Mouse (Mus musculus) forebrain, embryonic 16.5 days (tissue): ENCODE data around the gene Snurf. TPM values are rescaled to one million over a fixed set of nuclear protein-coding genes. Genes with fewer than 3 reads are reported as not detected.

Source experiments
- ATAC-seq: fragments of 200-750 bp; cut with Nextera tagmentation; 2 replicates; pipeline ENCODE4 v1.8.0; 2017; ENCODE audit warnings: mild to moderate bottlenecking, moderate library complexity
- H3K27ac ChIP-seq: fragments of 300-500 bp; sonication (generic); 2 replicates; pipeline ENCODE4 v1.5.1; 2014; ENCODE audit warnings: low read length, control low read depth
- H3K27me3 ChIP-seq: fragments of 300-500 bp; sonication (generic); replicated peaks from 2 replicates; pipeline ENCODE4 v1.6.1; 2014; ENCODE audit warnings: low read length; ENCODE audit not compliant: control insufficient read depth, insufficient read depth
- H3K36me3 ChIP-seq: fragments of 300-500 bp; sonication (generic); 2 replicates; pipeline ENCODE4 v1.6.1; 2014; ENCODE audit not compliant: control insufficient read depth, insufficient read depth
- H3K4me1 ChIP-seq: fragments of 300-500 bp; sonication (generic); replicated peaks from 2 replicates; pipeline ENCODE4 v1.6.1; 2014; ENCODE audit warnings: low read length; ENCODE audit not compliant: control insufficient read depth, insufficient read depth
- H3K4me2 ChIP-seq: fragments of 300-500 bp; sonication (generic); 2 replicates; pipeline ENCODE4 v1.6.1; 2014; ENCODE audit warnings: mild to moderate bottlenecking, low read length, control low read depth
- H3K4me3 ChIP-seq: fragments of 300-500 bp; sonication (generic); replicated peaks from 2 replicates; pipeline ENCODE4 v1.5.1; 2014; ENCODE audit warnings: mild to moderate bottlenecking, low read length, control low read depth
- H3K9ac ChIP-seq: fragments of 300-500 bp; sonication (generic); replicated peaks from 2 replicates; pipeline ENCODE4 v1.6.1; 2014; ENCODE audit warnings: low read depth, low read length, control low read depth
- H3K9me3 ChIP-seq: fragments of 300-500 bp; sonication (generic); 2 replicates; pipeline ENCODE4 v1.6.1; 2016; ENCODE audit warnings: low read length; ENCODE audit not compliant: control insufficient read depth
- WGBS: fragments of 180-500 bp; shearing (Covaris S2); extraction: QIAGEN DNeasy Blood & Tissue Kit; methylation state at CpG from one replicate; pipeline ENCODE4 v1.1.7; 2014; 5-methylcytosine and 5-hydroxymethylcytosine counted together
- polyA plus RNA-seq: library from polyadenylated mRNA; unstranded; fragments of >200 nt; fragmentation: Nextera tagmentation; extraction: Ambion mirVana; gene quantifications from 2 replicates; pipeline ENCODE4 v1.2.1, GENCODE M21; 2015

Snurf gene
- polyA plus RNA-seq, result 368 and 455 TPM in 2 replicates

GRCm38 (mm10) chr7:60004606-60005330, at the start of gene Snurf, which contains the start of gene Gm38393:
Gene Snurf (minus strand): TSS chr7:60005049.
Gene Gm38393 (minus strand): TSS chr7:60005064.
- peak; percentile 71 for ATAC-seq
- Histone ChIP-seq H3K27ac (peak within 1 kb of the TSS; percentile 76), H3K4me3 (peak within 1 kb of the TSS; percentile 48), H3K27me3 (no peaks in the 10 kb centered on the region), H3K9me3 (no peaks in the 10 kb centered on the region), H3K9ac (peak within 1 kb of the TSS; percentile 62), H3K4me1 (no peaks in the 10 kb centered on the region), H3K36me3 (no peaks in the 10 kb centered on the region), H3K4me2 (peak within 1 kb of the TSS; percentile 41)
- WGBS, result 33% methylated on average over 30 of the region's 30 CpGs

DNA sequence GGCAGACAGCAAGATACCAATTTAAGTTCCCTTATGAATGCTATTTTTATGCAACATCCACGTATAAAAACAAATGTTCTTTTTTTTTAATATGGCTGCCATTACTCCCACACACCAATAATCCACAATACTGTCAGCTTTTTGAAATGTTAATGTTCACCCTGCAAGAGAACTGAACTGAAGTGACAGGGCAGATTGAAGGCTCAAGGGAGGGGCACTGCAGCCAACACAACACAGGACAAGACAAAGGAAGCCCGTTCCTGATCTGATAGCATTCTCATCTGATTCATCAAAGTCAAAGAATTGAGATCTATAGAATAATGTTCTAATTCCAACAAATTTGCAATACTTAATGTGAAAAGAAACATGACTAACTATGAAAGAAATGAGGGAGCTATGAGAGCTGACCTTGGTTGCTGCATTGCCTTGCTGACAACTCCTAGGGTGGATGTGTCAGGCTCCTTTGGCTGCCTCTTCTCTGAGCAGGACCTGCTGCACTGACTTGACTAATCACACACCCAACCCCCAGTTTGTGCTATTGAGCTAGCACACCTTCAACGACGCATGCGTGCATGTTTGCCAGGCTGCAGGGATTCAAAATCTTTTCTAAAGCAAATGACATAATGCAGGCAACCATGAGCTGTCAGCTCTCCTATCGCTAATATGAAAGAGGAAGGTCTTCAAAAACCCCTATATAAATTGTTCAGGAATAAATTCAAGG, 42.8 kb upstream of the Snurf start:
- Histone ChIP-seq H3K4me3 (peak overlapping the region; percentile 29), H3K9me3 (no peaks in the 10 kb centered on the region), H3K27ac (peak overlapping the region; percentile 44; the same call in 1 of the 2 replicates), H3K9ac (peak overlapping the region; percentile 5; the same call in 1 of the 2 replicates), H3K4me1 (no peaks in the 10 kb centered on the region), H3K36me3 (no peaks in the 10 kb centered on the region), H3K27me3 (no peaks in the 10 kb centered on the region), H3K4me2 (no peak overlapping the region)
- ATAC-seq, result peak; percentile 85
- WGBS, result 57% methylated on average over 6 of the region's 6 CpGs

- no peak for ATAC-seq
Observed at GRCm38 (mm10) chr7:60013186-60013585, 8.3 kb upstream of the Snurf start.

DNA sequence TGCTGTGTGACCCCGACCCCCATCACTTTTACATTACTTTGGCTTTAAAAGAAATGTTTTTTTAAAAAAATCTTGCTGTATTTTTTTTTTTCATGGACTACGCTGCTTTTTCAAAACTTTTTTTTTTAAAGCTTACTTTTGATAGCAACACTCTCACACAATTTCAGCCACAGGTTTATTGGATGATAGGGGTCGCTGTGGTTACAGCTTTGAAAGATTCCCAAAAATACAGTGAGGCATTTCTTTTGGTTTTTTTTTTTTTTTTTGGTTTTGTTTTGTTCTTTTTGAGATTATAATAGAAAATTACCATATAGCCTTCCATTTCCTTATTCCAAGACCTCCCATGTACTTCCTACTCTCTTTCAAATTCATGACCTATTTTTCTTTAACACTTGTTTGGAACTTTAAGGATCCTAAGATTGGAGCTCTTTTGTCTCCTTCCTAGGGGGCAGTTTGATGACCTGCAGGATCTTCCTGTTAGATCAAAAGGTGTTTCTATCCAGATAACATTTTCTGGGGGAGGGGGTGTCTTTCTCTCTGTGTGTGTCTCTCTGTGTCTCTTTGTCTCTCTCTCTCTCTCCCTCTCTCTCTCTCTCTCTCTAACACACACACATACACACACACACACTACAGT, 3.0 kb upstream of the Snurf start:
- no peak overlapping the region for H3K4me2 ChIP-seq
- no peak overlapping the region for H3K9ac ChIP-seq
- no peak overlapping the region for H3K27ac ChIP-seq
- no peaks in the 10 kb centered on the region for H3K4me1 ChIP-seq
- WGBS, result 33% methylated on average over 3 of the region's 3 CpGs
- no peak overlapping the region for H3K4me3 ChIP-seq
- H3K36me3 ChIP-seq, result no peaks in the 10 kb centered on the region
- peaks cover 3% of the 10 kb centered on the region; the same call in 1 of the 2 replicates for H3K9me3 ChIP-seq
- ATAC-seq, result no peak
- no peaks in the 10 kb centered on the region for H3K27me3 ChIP-seq

More at GRCm38 (mm10) chr7:60013186-60013585, 8.3 kb upstream of the Snurf start:
- Histone ChIP-seq H3K4me1 (no peaks in the 10 kb centered on the region), H3K9ac (no peak overlapping the region), H3K9me3 (peaks cover 5% of the 10 kb centered on the region; the same call in 1 of the 2 replicates), H3K4me3 (no peak overlapping the region), H3K4me2 (no peak overlapping the region), H3K36me3 (no peaks in the 10 kb centered on the region), H3K27ac (no peak overlapping the region), H3K27me3 (no peaks in the 10 kb centered on the region)
- 67% methylated on average over 3 of the region's 3 CpGs for WGBS

- Histone ChIP-seq H3K27ac (no peak overlapping the region), H3K9me3 (no peaks in the 10 kb centered on the region), H3K4me3 (no peak overlapping the region), H3K27me3 (no peaks in the 10 kb centered on the region), H3K9ac (no peak overlapping the region), H3K4me2 (no peak overlapping the region), H3K4me1 (no peaks in the 10 kb centered on the region), H3K36me3 (no peaks in the 10 kb centered on the region)
- no peak for ATAC-seq
- 46% methylated on average over 2 of the region's 2 CpGs for WGBS
Observed at GRCm38 (mm10) chr7:60006262-60006661, 1.4 kb upstream of the Snurf start.

DNA sequence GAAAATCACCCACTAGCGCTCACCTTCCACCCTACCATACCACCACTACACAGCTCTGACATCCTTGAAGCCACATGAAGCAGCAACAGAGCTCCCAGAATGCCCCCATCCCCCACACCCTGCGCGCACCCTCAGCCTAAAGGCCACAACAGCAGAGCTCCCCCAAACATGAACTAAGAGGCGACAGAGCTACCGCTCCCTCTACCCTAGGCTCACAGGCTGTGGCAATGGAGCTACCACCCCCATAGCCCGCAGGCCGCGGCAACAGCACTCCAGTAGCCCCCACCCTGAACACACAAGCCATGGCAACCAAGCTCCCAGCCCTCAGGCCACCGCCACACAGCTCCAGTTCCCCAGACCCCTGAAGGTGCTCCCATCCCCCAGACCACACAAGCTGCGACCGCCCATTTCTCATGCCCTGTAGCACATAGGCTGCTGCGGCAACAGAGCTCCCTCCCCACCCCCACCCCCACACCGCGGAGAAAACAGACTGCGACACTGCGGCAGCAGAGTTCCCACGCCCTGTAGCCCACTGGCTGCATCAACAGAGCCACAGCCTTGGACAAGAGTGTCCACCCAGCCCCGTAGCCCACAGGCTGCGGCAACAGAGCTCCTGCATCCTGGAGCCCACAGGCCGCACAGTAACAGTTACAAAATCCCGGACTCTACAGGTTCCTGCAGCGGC, 786 bp downstream of the Snurf start:
- peak; percentile 83 for ATAC-seq
- peak overlapping the region; percentile 48 for H3K4me3 ChIP-seq
- peak overlapping the region; percentile 41 for H3K4me2 ChIP-seq
- no peaks in the 10 kb centered on the region for H3K36me3 ChIP-seq
- peak overlapping the region; percentile 76 for H3K27ac ChIP-seq
- no peaks in the 10 kb centered on the region for H3K4me1 ChIP-seq
- no peaks in the 10 kb centered on the region for H3K27me3 ChIP-seq
- 42% methylated on average over 22 of the region's 22 CpGs for WGBS
- no peaks in the 10 kb centered on the region for H3K9me3 ChIP-seq
- H3K9ac ChIP-seq, result peak overlapping the region; percentile 62

- peak overlapping the region; percentile 48 for H3K4me3 ChIP-seq
- peak overlapping the region; percentile 76 for H3K27ac ChIP-seq
- H3K9me3 ChIP-seq, result no peaks in the 10 kb centered on the region
- peak overlapping the region; percentile 41 for H3K4me2 ChIP-seq
- H3K4me1 ChIP-seq, result no peaks in the 10 kb centered on the region
- peak; percentile 79 for ATAC-seq
- H3K27me3 ChIP-seq, result no peaks in the 10 kb centered on the region
- no peaks in the 10 kb centered on the region for H3K36me3 ChIP-seq
- 44% methylated on average over 12 of the region's 12 CpGs for whole genome bisulfite sequencing
- peak overlapping the region; percentile 62 for H3K9ac ChIP-seq
Observed at GRCm38 (mm10) chr7:60003006-60003865, 1.6 kb downstream of the Snurf start.

DNA sequence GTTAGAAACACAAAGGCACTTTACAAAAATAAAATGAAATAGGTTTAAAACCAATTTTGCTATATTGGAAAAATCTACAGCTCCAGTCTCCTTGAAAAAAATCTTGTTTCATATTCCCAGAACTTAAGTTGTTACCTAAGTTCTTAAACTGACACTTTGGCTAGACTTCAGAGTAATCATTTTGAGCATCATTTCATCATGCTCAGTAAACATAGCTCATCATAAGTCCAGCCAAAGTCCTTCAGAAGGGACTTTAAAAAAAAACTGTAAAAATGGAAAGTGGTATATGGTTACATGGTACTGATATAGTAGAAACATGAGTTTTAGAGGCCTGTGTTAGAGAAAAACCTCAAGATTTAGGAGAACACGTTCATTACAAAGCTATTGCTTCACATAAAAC, 26.2 kb downstream of the Snurf start:
- Histone ChIP-seq H3K27ac (no peak overlapping the region), H3K9me3 (no peaks in the 10 kb centered on the region), H3K4me3 (no peak overlapping the region), H3K27me3 (no peaks in the 10 kb centered on the region), H3K36me3 (no peaks in the 10 kb centered on the region), H3K4me1 (no peaks in the 10 kb centered on the region), H3K4me2 (no peak overlapping the region), H3K9ac (no peak overlapping the region)
- no peak for ATAC-seq
- WGBS, result 68% methylated on average over 1 of the region's 1 CpGs
